Mouse (Mus musculus) erythroblast, embryonic 14.5 days (primary cell): ENCODE measurements around the gene Eif1. TPM values are rescaled to one million over a fixed set of nuclear protein-coding genes. Genes with fewer than 3 reads are reported as not detected.
"Not testable (repeated sequence)": the region's sequence is repeated elsewhere in the genome, so short reads cannot be mapped to it uniquely, and the experiment has no call there.

ENCODE experiments used
- H3K27me3 ChIP-seq: 2 replicates; pipeline ENCODE4 v1.6.1; 2012; ENCODE audit warnings: inconsistent platforms; ENCODE audit not compliant: control insufficient read depth
- H3K36me3 ChIP-seq: 2 replicates; pipeline ENCODE4 v1.6.1; 2012; ENCODE audit warnings: mild to moderate bottlenecking, inconsistent platforms; ENCODE audit not compliant: control insufficient read depth
- H3K4me1 ChIP-seq: 2 replicates; pipeline ENCODE4 v1.6.1; 2012; ENCODE audit warnings: inconsistent platforms; ENCODE audit not compliant: control insufficient read depth
- H3K4me3 ChIP-seq: replicated peaks from 2 replicates; pipeline ENCODE3; 2012; ENCODE audit warnings: moderate library complexity, mild to moderate bottlenecking, inconsistent platforms
- H3K9me3 ChIP-seq: 2 replicates; pipeline ENCODE4 v1.6.1; 2012; ENCODE audit warnings: low read length, inconsistent platforms, mixed read lengths; ENCODE audit not compliant: control insufficient read depth
- GATA1 ChIP-seq: IDR thresholded peaks from 2 replicates; pipeline ENCODE4 v1.6.1; 2012; ENCODE audit warnings: low read length, inconsistent platforms, mixed read lengths
- TAL1 ChIP-seq: IDR thresholded peaks from 3 replicates; pipeline ENCODE4 v1.6.1; 2012; ENCODE audit warnings: low read length, inconsistent platforms, mixed read lengths
- polyA plus RNA-seq: library from polyadenylated mRNA; stranded (reverse); fragments of >175 nt; gene quantifications from 2 replicates; pipeline ENCODE4 v1.2.3, GENCODE M21; 2012

Gene Eif1
- polyA plus RNA-seq, 1 experiment, result 186 TPM

DNA sequence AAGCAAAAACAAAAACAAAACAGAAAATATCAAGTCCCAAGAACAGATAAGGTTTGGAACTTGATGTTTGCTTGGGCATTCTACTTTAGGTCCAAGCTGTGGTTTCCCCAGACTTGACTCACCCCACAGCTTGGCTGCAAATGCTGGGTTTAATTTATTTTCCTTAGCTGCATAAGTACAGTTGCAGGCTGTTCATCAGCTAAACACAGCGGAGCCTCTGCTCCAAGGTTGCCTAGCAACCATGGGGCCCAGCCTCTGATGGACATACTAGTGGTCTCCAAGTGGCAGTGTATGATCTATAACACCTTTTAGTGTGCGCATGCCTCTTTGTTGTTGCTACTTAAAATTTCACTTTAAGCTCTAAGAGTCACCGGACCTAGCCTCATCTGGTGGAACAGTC is 16.0 kb downstream of the Eif1 start:
- no peaks in the 10 kb centered on the region for H3K9me3 ChIP-seq
- H3K4me3 ChIP-seq, result no peak overlapping the region
- no peaks in the 10 kb centered on the region for H3K4me1 ChIP-seq
- H3K36me3 ChIP-seq, result no peaks in the 10 kb centered on the region
- peaks cover 2% of the 10 kb centered on the region; the same call in 1 of the 2 replicates for H3K27me3 ChIP-seq
- TF ChIP-seq TAL1 (no peak), GATA1 (no peak)

DNA sequence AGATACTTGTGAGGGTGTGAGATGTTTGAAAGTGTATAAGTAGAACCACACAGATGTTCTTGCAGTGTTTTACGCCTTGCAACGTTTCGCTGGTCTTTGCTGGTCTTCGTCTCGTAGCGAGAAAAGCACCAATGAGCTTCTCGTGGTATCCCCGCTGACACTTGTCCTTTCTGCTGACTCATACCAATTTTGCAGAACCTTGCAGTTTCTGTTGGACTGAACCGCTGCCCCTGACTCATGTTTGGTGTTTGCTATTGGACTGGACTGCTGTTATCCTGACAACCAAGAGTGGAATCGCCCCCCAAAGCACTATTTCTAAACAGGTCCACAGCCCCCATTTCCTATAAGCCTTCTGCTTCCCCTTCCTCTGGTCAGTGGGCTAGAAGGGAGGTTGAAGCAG is 24.6 kb downstream of the Eif1 start:
- Histone ChIP-seq H3K9me3 (no peaks in the 10 kb centered on the region), H3K4me3 (no peak overlapping the region), H3K27me3 (peaks cover 2% of the 10 kb centered on the region; the same call in 1 of the 2 replicates), H3K36me3 (no peaks in the 10 kb centered on the region), H3K4me1 (no peaks in the 10 kb centered on the region; the same call in 1 of the 2 replicates)
- TF ChIP-seq TAL1 (no peak), GATA1 (no peak)

DNA sequence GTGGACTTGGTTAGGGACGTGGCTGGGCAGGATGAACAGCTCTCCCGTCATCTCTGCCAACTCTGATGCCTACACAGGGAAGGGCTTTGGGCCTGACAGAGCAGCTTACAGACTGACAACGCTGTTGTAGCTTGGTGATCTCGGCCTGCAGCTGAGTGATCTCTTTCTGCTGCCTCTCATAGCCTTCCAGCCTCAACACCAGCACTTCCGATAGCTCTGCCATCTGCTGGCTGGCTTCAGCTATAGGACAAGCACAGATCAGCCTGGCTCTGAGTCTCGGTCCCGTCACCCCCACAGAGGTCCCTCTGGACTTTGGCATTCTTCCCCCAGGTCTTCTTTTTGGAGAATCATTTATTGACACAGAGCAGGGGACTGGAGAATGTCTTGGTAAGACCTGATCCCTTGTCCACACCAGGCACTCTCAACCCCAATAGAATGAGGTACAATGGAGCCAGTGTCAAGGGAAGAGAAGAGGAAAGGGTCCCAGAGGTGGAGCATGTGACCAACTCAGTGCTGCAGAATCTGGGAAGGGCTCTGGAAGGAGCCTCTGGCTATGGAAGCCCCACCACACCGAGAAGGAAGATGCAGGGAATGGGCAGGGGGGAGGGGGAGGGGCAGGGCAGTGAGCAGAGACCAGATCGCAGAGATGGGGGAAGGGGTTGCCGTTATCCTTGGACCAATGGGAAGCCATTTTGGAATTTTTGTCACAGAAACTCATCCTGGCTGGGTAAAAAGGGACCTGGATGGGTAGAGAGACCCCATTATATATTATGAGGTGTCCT is 32.6 kb downstream of the Eif1 start:
- TF ChIP-seq TAL1 (no peak), GATA1 (no peak)
- H3K4me3 ChIP-seq, result no peak overlapping the region

DNA sequence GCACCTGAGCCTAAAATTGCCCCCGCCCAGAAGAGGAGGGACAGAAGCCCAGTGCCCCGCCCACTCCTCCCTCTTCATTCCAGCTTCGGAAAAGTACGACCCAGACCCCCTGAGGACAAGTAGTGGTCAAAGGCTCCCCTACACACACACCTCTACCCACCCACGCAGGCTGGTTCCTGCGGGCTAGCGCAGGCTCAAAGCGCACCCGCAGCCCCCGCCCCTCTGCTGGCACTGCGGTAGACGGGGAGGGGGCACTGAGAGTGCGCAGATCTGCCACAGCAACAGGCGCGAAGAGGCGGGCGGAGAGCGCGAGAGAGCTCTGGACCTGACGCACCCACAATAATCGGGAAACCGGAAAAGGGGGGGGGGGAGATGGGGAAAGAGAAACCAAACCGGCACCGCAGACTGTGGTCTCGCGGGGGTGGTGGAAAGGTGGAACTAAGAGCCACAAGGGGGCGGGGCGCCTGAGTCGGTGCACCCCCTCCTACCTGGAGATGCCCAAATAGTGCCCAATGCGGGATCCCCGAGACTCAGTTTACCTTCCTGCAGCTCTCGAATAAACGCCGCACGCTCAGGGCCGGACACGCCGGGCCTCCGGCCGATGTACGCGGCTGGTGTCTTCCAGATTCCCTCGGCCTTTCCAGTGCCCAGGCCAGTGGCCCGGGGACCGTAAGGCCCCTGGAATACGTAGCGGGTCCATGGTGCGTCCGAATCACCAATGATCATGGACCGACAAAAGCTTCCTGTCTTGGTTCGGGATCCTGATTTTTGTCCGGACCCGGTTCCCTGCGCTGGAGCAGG is 35.7 kb downstream of the Eif1 start:
- Histone ChIP-seq H3K4me3 (peak overlapping the region; percentile 48), H3K36me3 (no peaks in the 10 kb centered on the region), H3K4me1 (peaks cover 12% of the 10 kb centered on the region), H3K27me3 (peaks cover 88% of the 10 kb centered on the region), H3K9me3 (no peaks in the 10 kb centered on the region; the same call in 1 of the 2 replicates)
- TF ChIP-seq GATA1 (no peak), TAL1 (no peak)

More for the DNA sequence above, 32.6 kb downstream of the Eif1 start:
- Histone ChIP-seq H3K36me3 (no peaks in the 10 kb centered on the region), H3K27me3 (peaks cover 60% of the 10 kb centered on the region), H3K4me1 (peaks cover 12% of the 10 kb centered on the region), H3K9me3 (no peaks in the 10 kb centered on the region; the same call in 1 of the 2 replicates)

DNA sequence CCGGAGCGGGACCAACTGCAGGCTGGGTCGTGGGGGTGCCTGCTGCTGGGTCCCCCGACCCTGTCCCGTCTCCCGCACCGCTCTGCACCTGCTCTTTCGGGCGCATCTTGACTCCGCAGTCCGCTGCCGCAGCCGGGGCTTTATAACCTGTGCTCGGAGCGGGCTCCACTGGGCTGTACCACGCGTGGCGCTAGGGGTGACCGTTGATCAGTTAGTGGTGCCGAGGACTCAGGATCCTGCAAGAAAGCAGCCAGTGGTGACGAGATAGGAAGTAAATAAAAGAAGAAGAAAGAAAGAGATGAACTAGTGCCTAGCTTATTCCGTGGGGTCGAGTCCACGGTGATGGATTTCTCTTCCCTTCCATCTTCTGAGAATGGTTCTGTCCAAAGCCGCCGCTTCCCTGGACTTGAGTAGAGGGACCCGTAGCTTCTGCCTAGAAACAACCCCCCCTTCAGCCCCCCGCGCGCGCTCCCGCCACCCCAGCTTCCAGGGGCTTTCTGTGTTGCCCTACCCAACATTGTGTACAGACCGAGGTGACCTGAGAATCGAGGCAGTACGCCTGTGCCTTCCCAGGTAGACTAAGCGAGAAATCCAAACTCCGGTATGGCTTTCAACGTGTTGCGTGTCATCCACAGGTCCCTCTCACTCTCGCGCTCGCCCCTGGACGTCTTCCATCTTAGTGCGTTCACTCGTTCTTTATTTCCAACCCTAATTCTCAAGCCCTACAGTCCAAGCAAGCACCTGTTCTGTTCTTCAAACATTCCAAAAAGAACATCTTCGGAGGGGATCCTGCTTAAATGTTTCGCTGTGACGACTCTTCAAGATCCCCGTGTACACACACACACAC is 36.5 kb downstream of the Eif1 start, which contains the start of gene Hap1:
Hap1 (minus strand) TSS at position 157 of the 847 bp plus-strand sequence.
- TF ChIP-seq TAL1 (no peak), GATA1 (no peak)
- H3K4me1 ChIP-seq, result peaks cover 12% of the 10 kb centered on the region
- no peaks in the 10 kb centered on the region; the same call in 1 of the 2 replicates for H3K9me3 ChIP-seq
- peak within 1 kb of the TSS; percentile 48 for H3K4me3 ChIP-seq
- no peaks in the 10 kb centered on the region for H3K36me3 ChIP-seq
- peaks cover 91% of the 10 kb centered on the region for H3K27me3 ChIP-seq

DNA sequence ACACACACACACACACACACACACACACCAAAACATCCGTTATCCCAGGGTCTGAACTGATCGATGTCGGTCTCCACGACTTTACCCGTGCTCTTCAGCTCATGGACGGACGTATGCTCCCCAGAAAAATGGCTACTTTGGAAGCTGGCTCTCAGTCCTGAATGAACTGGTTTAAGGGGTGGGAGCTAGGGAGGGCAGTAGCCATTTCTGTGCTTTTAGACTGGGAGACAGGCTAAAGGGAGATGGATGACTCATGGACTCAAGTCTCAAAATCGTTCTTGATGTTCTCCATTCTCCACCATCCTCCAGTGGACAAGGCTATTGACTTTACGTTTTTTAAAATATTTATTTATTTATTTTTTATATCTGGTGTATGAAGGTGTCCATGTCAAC is 37.1 kb downstream of the Eif1 start:
- no peaks in the 10 kb centered on the region; the same call in 1 of the 2 replicates for H3K9me3 ChIP-seq
- no peak overlapping the region for H3K4me3 ChIP-seq
- no peaks in the 10 kb centered on the region for H3K36me3 ChIP-seq
- TF ChIP-seq GATA1 (no peak), TAL1 (no peak)
- peaks cover 87% of the 10 kb centered on the region for H3K27me3 ChIP-seq
- H3K4me1 ChIP-seq, result peaks cover 12% of the 10 kb centered on the region

DNA sequence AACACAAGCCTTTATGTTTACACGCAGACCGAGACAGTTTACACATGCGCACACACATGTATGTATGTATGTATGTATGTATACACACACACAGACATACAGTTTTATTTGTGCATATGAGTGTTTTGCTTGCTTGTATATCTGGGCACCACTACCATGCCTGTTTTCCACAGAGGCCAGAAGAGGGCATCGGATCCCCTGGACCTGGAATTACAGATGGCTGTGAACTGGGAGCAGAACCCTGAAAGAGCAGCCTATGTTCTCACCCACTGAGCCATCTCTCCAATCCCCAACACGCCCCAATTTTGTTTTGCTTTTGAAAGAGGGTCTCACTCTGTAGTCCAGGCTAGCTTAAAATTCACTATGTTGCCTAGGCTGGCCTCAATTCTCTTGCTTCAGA is 37.7 kb downstream of the Eif1 start:
- H3K9me3 ChIP-seq, result no peaks in the 10 kb centered on the region; the same call in 1 of the 2 replicates
- peaks cover 85% of the 10 kb centered on the region for H3K27me3 ChIP-seq

DNA sequence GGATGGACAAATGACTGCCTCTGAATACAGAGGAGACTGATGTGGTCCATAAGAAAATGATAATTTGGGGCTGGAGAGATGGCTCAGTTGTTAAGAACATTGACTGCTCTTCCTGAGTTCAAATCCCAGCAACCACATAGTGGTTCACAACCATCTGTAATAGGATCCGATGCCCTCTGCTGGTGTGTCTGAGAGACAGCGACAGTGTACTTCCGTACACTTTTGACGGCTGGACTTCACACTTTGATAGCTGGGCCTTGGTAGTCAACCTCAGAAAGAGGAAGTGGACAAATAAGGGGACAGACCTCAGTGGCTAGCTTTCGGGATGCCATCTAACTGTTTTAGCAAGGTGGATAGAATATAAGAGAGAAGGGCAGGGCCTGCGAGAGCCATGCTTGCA is 40.5 kb downstream of the Eif1 start:
- Histone ChIP-seq H3K4me3 (no peak overlapping the region), H3K4me1 (peaks cover 9% of the 10 kb centered on the region), H3K36me3 (no peaks in the 10 kb centered on the region), H3K27me3 (peaks cover 57% of the 10 kb centered on the region), H3K9me3 (no peaks in the 10 kb centered on the region; the same call in 1 of the 2 replicates)
- TF ChIP-seq GATA1, result no peak
- no peak for TF ChIP-seq TAL1

More for the DNA sequence above, 37.7 kb downstream of the Eif1 start:
- Histone ChIP-seq H3K36me3 (no peaks in the 10 kb centered on the region), H3K4me1 (peaks cover 12% of the 10 kb centered on the region), H3K4me3 (no peak overlapping the region)
- TF ChIP-seq GATA1, result no peak
- no peak for TF ChIP-seq TAL1

DNA sequence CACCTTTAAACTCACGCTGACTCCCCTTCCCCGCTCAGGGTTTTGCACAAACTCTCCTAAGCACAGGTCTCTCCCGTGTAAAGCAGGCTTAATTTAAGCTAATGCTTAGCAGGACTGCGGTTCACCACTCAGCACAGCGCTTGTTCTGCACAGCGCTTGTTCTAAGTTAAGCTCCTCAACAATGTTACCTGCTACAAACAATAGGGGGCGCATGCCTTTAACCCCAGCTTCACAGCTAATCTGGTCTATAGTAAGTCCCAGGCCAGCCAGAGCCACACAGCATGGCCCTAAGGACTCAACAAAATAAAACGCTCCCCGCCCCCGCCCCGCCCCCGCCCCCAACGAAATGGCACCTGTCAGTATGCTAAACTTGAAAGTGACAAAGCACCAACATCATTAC is 41.4 kb downstream of the Eif1 start:
- peaks cover 49% of the 10 kb centered on the region for H3K27me3 ChIP-seq
- not testable (repeated sequence) for H3K4me1 ChIP-seq, H3K4me3 ChIP-seq, H3K36me3 ChIP-seq, H3K9me3 ChIP-seq
